Mouse (Mus musculus) cortical plate, adult 2 months (tissue): ENCODE measurements around the gene Vrk3.

Experiments
- CTCF ChIP-seq: fragments of 200-500 bp; IDR thresholded peaks from 2 replicates; pipeline ENCODE4 v1.5.1; 2011; ENCODE audit warnings: mild to moderate bottlenecking, control low read depth, low read length; ENCODE audit not compliant: insufficient read depth; ENCODE audit errors: extremely low read depth
- POLR2A ChIP-seq: fragments of 200-500 bp; IDR thresholded peaks from 2 replicates; pipeline ENCODE4 v1.6.1; 2011; ENCODE audit warnings: mild to moderate bottlenecking, low read length, control low read depth; ENCODE audit not compliant: insufficient read depth; ENCODE audit errors: extremely low read depth

DNA sequence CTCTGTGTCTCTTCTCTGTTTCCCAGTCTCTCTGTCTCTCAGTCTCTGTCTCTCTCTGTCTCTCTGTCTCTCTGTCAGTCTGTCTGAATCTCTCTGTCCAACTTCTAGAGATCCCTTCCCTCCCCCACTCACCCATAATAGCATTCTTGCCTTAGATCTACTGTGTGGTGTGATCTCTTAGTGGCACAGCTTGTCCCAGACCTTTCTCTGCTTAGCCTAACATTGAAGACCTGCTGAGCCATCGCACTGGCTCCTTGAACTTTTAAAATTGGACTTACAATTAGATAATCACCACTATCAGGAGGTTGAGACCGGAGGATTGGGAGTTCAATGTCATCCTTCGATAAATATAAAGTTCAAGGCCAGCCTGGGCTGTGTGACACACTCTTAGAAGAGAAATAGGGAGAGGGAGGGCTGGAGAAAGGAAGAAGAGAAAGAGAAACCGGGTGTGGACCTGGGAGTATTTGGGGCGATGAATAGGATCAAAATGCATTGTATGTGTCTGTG lies 41.0 kb upstream of the Vrk3 start:
- TF ChIP-seq CTCF (no peak), POLR2A (no peak)
